In the genomic region with DNA sequence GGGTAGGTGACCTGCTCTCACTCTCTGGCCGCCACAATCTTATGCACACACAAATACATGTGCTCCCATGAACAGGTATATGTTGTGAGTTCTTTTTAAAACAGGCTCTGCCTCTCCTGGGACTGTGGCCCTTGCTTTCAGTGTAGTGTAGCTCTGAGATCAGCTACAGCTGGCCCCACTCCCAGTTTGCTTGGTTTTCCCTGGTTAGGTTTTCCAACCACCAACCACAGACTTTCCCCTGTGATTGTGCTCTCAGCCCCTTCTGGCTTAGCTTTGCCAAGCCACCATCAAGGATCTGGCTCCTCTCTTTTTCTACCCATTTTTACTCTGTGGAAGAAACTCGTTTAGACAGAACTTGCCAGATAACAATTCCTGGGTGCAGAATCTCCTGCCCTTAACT, we compare ENCODE assay signal across 27 mouse cellular contexts. TPM values are rescaled to one million over a fixed set of nuclear protein-coding genes. Genes with fewer than 3 reads are reported as not detected.
DNase-seq lines count a peak whose midpoint lies in the region; ATAC-seq and TF ChIP-seq lines count a peak whose summit lies in the region.
"Had no signal": no experiment of that assay in that cellular context is flagged by ENCODE, and none has a peak within 500 bp of the region (broad histone marks: within the 10 kb centered on the region; RNA-seq: fewer than 3 reads in every experiment).

No protein-coding gene starts in this region.

- DNase-seq in limb, embryonic 14.5 days (ENCODE audit: low spot score) = peak; percentile 39
- DNase-seq in limb, embryonic 10.5 days (ENCODE audit: low spot score) = no peak
- DNase-seq in 3T3-L1 (ENCODE audit: low read depth, low spot score) = peak; percentile 61
- DNase-seq in embryonic facial prominence, embryonic 14.5 days (ENCODE audit: low spot score) = peak; percentile 75
- peak; percentile 70 for DNase-seq in fibroblast of lung, adult 2 months (ENCODE audit: low read depth)
- DNase-seq in ovary, postnatal 14 days (ENCODE audit: low spot score) = no peak
- no peak for DNase-seq in kidney, adult 8-10 months
- no peak for DNase-seq in gastrocnemius, adult 8-10 months (ENCODE audit: low spot score in 2 of 2)
- DNase-seq: adrenal gland, adult 8-10 months; adrenal gland, postnatal 14 days; adrenal gland, postnatal 36 days; cerebellum, adult 11-12 months; cerebellum, adult 2 months; cerebellum, adult 9-10 months; cerebellum, postnatal 10 days; cerebellum, postnatal 25 days; forebrain, postnatal 0 days had no signal

- ATAC-seq in limb, embryonic 14.5 days (ENCODE audit: low FRiP score, low read depth) = no peak
- ATAC-seq in embryonic facial prominence, embryonic 14.5 days (ENCODE audit: low read depth) = no peak
- ATAC-seq: activated CD4-positive, CD25-positive, alpha-beta regulatory T cell, adult 4 months; forebrain, embryonic 14.5 days; forebrain, postnatal 0 days; Patski had no signal

- WGBS in limb, embryonic 14.5 days = 66% methylated on average over 2 of the region's 2 CpGs
- 79% methylated on average over 2 of the region's 2 CpGs for WGBS in limb, embryonic 10.5 days
- 68% methylated on average over 2 of the region's 2 CpGs for WGBS in embryonic facial prominence, embryonic 14.5 days

- H3K27ac ChIP-seq in limb, embryonic 14.5 days (replicated peaks; ENCODE audit: low read depth, low read length) = no peak overlapping the region
- H3K27ac ChIP-seq in limb, embryonic 10.5 days = no peak overlapping the region
- H3K27ac ChIP-seq in embryonic facial prominence, embryonic 14.5 days (replicated peaks; ENCODE audit: low read depth, low read length) = no peak overlapping the region
- H3K27ac ChIP-seq: forebrain, embryonic 10.5 days; forebrain, embryonic 12.5 days had no signal

- no peaks in the 10 kb centered on the region for H3K36me3 ChIP-seq in limb, embryonic 14.5 days (ENCODE audit: control insufficient read depth, insufficient read depth, low read length)
- no peaks in the 10 kb centered on the region for H3K36me3 ChIP-seq in limb, embryonic 10.5 days
- no peaks in the 10 kb centered on the region for H3K36me3 ChIP-seq in embryonic facial prominence, embryonic 14.5 days (ENCODE audit: control insufficient read depth, insufficient read depth, low read length)
- H3K36me3 ChIP-seq: forebrain, embryonic 10.5 days; forebrain, embryonic 12.5 days had no signal

- no peak overlapping the region for H3K4me3 ChIP-seq in limb, embryonic 14.5 days (replicated peaks; ENCODE audit: low read length)
- H3K4me3 ChIP-seq in limb, embryonic 10.5 days = no peak overlapping the region
- H3K4me3 ChIP-seq in embryonic facial prominence, embryonic 14.5 days (ENCODE audit: low read depth, low read length) = no peak overlapping the region
- H3K4me3 ChIP-seq: forebrain, embryonic 10.5 days; forebrain, embryonic 12.5 days had no signal

- no peak for TF ChIP-seq POLR2A in limb, embryonic 14.5 days (IDR thresholded peaks at IDR 0.05; ENCODE audit: borderline replicate concordance, extremely low read depth, insufficient read depth, insufficient read length)

- H3K27me3 ChIP-seq in limb, embryonic 14.5 days (ENCODE audit: control insufficient read depth, insufficient read depth, low read length) = no peaks in the 10 kb centered on the region
- no peaks in the 10 kb centered on the region for H3K27me3 ChIP-seq in limb, embryonic 10.5 days (ENCODE audit: low read depth, poor library complexity, severe bottlenecking)
- no peaks in the 10 kb centered on the region for H3K27me3 ChIP-seq in embryonic facial prominence, embryonic 14.5 days (replicated peaks; ENCODE audit: control insufficient read depth, insufficient read depth, low read length)
- H3K27me3 ChIP-seq: forebrain, embryonic 12.5 days; Patski had no signal

- no peak overlapping the region for H3K9ac ChIP-seq in limb, embryonic 14.5 days (ENCODE audit: low read depth, low read length, severe bottlenecking)
- H3K9ac ChIP-seq in embryonic facial prominence, embryonic 14.5 days (ENCODE audit: low read depth, low read length) = no peak overlapping the region
- H3K9ac ChIP-seq: forebrain, embryonic 12.5 days; forebrain, postnatal 0 days had no signal

- H3K4me2 ChIP-seq in limb, embryonic 14.5 days (replicated peaks; ENCODE audit: low read depth, low read length, severe bottlenecking) = no peak overlapping the region
- no peak overlapping the region for H3K4me2 ChIP-seq in embryonic facial prominence, embryonic 14.5 days (ENCODE audit: low read depth, low read length)
- H3K4me2 ChIP-seq: forebrain, embryonic 12.5 days had no signal

- no peaks in the 10 kb centered on the region for H3K4me1 ChIP-seq in limb, embryonic 14.5 days (ENCODE audit: control insufficient read depth, insufficient read depth, low read length)
- no peaks in the 10 kb centered on the region for H3K4me1 ChIP-seq in limb, embryonic 10.5 days
- H3K4me1 ChIP-seq in embryonic facial prominence, embryonic 14.5 days (ENCODE audit: control insufficient read depth, insufficient read depth, low read length) = no peaks in the 10 kb centered on the region
- H3K4me1 ChIP-seq: forebrain, embryonic 10.5 days; forebrain, embryonic 12.5 days had no signal

- H3K9me3 ChIP-seq in limb, embryonic 14.5 days (ENCODE audit: control insufficient read depth, low read length) = no peaks in the 10 kb centered on the region
- no peaks in the 10 kb centered on the region for H3K9me3 ChIP-seq in limb, embryonic 10.5 days (replicated peaks)
- H3K9me3 ChIP-seq in embryonic facial prominence, embryonic 14.5 days (ENCODE audit: control insufficient read depth, low read length) = no peaks in the 10 kb centered on the region
- H3K9me3 ChIP-seq: forebrain, embryonic 10.5 days; forebrain, embryonic 12.5 days had no signal

RNA-seq across cellular contexts. Expression of a gene that starts 8.3 kb away (rescaled TPM):
- not detected in 2 replicates for polyA plus RNA-seq in limb, embryonic 14.5 days (2012; rRNA removed)
- not detected in 2 replicates for polyA plus RNA-seq in limb, embryonic 14.5 days (2014; fragmentation: Nextera tagmentation; extraction: Ambion mirVana)
- not detected in 2 replicates for polyA plus RNA-seq in limb, embryonic 10.5 days (2016; fragmentation: Nextera tagmentation; extraction: Ambion mirVana)
- polyA plus RNA-seq in embryonic facial prominence, embryonic 14.5 days (2014; fragmentation: Nextera tagmentation; extraction: Ambion mirVana) = 0.10 TPM in 1 of 2 replicates, not detected in the other
- not detected for total RNA-seq in gastrocnemius, adult 8-10 months (2022)
- total RNA-seq: adrenal gland, adult 18-20 months; adrenal gland, adult 8-10 months; adrenal gland, postnatal 14 days; adrenal gland, postnatal 36 days; forebrain, postnatal 0 days; MEL had no signal
- polyA plus RNA-seq: activated CD4-positive, CD25-positive, alpha-beta regulatory T cell, adult 4 months; C2C12; cerebellum, adult 2 months; cortical plate, adult 2 months; embryonic facial prominence, embryonic 11.5 days; forebrain, embryonic 10.5 days; forebrain, embryonic 12.5 days; Patski had no signal

RNA-seq across cellular contexts. Expression of a gene that starts 8.7 kb away (rescaled TPM):
- 0.58 and 0.85 TPM in 2 replicates for polyA plus RNA-seq in limb, embryonic 14.5 days (2012; rRNA removed)
- 0.10 and 0.19 TPM in 2 replicates for polyA plus RNA-seq in limb, embryonic 14.5 days (2014; fragmentation: Nextera tagmentation; extraction: Ambion mirVana)
- polyA plus RNA-seq in limb, embryonic 10.5 days (2016; fragmentation: Nextera tagmentation; extraction: Ambion mirVana) = 0.23 and 0.43 TPM in 2 replicates
- polyA plus RNA-seq in embryonic facial prominence, embryonic 14.5 days (2014; fragmentation: Nextera tagmentation; extraction: Ambion mirVana) = 0.24 and 0.39 TPM in 2 replicates
- under 1 TPM in 2 of 4 experiments, not detected in 2; 0.21 to 0.27 TPM for total RNA-seq in gastrocnemius, adult 8-10 months (2022)

RNA-seq across cellular contexts. Expression of a gene that starts 26.1 kb away (rescaled TPM):
- polyA plus RNA-seq in limb, embryonic 14.5 days (2012; rRNA removed) = 0.11 and 0.22 TPM in 2 replicates
- 0.22 TPM in 1 of 2 replicates, not detected in the other for polyA plus RNA-seq in limb, embryonic 14.5 days (2014; fragmentation: Nextera tagmentation; extraction: Ambion mirVana)
- 0.14 TPM in 1 of 2 replicates, not detected in the other for polyA plus RNA-seq in limb, embryonic 10.5 days (2016; fragmentation: Nextera tagmentation; extraction: Ambion mirVana)
- 0.35 and 0.45 TPM in 2 replicates for polyA plus RNA-seq in embryonic facial prominence, embryonic 14.5 days (2014; fragmentation: Nextera tagmentation; extraction: Ambion mirVana)
- not detected for total RNA-seq in gastrocnemius, adult 8-10 months (2022)
- polyA plus RNA-seq: C2C12; embryonic facial prominence, embryonic 11.5 days had no signal

RNA-seq across cellular contexts. Expression of a gene that starts 43.6 kb away (rescaled TPM):
- polyA plus RNA-seq in limb, embryonic 14.5 days (2012; rRNA removed) = not detected in 2 replicates
- not detected in 2 replicates for polyA plus RNA-seq in limb, embryonic 14.5 days (2014; fragmentation: Nextera tagmentation; extraction: Ambion mirVana)
- not detected in 2 replicates for polyA plus RNA-seq in limb, embryonic 10.5 days (2016; fragmentation: Nextera tagmentation; extraction: Ambion mirVana)
- 0.53 TPM in 1 of 2 replicates, not detected in the other for polyA plus RNA-seq in embryonic facial prominence, embryonic 14.5 days (2014; fragmentation: Nextera tagmentation; extraction: Ambion mirVana)
- not detected for total RNA-seq in gastrocnemius, adult 8-10 months (2022)
- total RNA-seq: adrenal gland, adult 18-20 months; adrenal gland, adult 8-10 months; adrenal gland, postnatal 14 days; adrenal gland, postnatal 36 days; forebrain, postnatal 0 days; MEL had no signal
- polyA plus RNA-seq: activated CD4-positive, CD25-positive, alpha-beta regulatory T cell, adult 4 months; C2C12; cerebellum, adult 2 months; cortical plate, adult 2 months; embryonic facial prominence, embryonic 11.5 days; forebrain, embryonic 10.5 days; forebrain, embryonic 12.5 days; forebrain, embryonic 14.5 days; forebrain, postnatal 0 days; Patski had no signal

RNA-seq across cellular contexts. Expression of a gene that starts 53.9 kb away (rescaled TPM):
- 1.1 and 1.5 TPM in 2 replicates for polyA plus RNA-seq in limb, embryonic 14.5 days (2012; rRNA removed)
- 0.23 and 0.75 TPM in 2 replicates for polyA plus RNA-seq in limb, embryonic 14.5 days (2014; fragmentation: Nextera tagmentation; extraction: Ambion mirVana)
- not detected in 2 replicates for polyA plus RNA-seq in limb, embryonic 10.5 days (2016; fragmentation: Nextera tagmentation; extraction: Ambion mirVana)
- 0.38 and 0.42 TPM in 2 replicates for polyA plus RNA-seq in embryonic facial prominence, embryonic 14.5 days (2014; fragmentation: Nextera tagmentation; extraction: Ambion mirVana)
- total RNA-seq in gastrocnemius, adult 8-10 months (2022) = under 1 TPM in 2 of 4 experiments, not detected in 2; 0.07 to 0.16 TPM
- polyA plus RNA-seq: C2C12; forebrain, embryonic 10.5 days; Patski had no signal

Comparison
In these comparisons a context has a peak if more than half of its experiments do, and no peak if none do; other contexts are left out.
1. DNase-seq: peak in limb, embryonic 14.5 days (single experiment), 3T3-L1 (single experiment), embryonic facial prominence, embryonic 14.5 days (single experiment) and fibroblast of lung, adult 2 months (single experiment); none in limb, embryonic 10.5 days (single experiment), ovary, postnatal 14 days (single experiment), kidney, adult 8-10 months (0 of 2) and gastrocnemius, adult 8-10 months (0 of 2).